Mouse (Mus musculus) erythroblast, adult 5-6 weeks (primary cell): ENCODE data around the gene Itga2b. TPM values are rescaled to one million over a fixed set of nuclear protein-coding genes. Genes with fewer than 3 reads are reported as not detected.
A peak's percentile ranks its signal among the peaks of the same experiment; 100 is the strongest.

Experiments used
- ATAC-seq: replicated peaks from 2 replicates; pipeline ENCODE4 v1.8.0; 2016; ENCODE audit warnings: moderate number of reproducible peaks, mild to moderate bottlenecking, moderate TSS enrichment, inconsistent platforms; ENCODE audit not compliant: poor library complexity, low FRiP score, severe bottlenecking
- total RNA-seq, 2 experiments: library from RNA; stranded (forward) in 1 of 2; stranded (reverse) in 1 of 2; fragments of 150-400 nt in 1 of 2; fragments of 200-764, 138-1000 nt in 1 of 2; gene quantifications; 2 replicates each; pipeline versions ENCODE4 v1.2.3 to v1.2.4; 2015 to 2017; ENCODE audit warnings: low replicate concordance in 2 of 2

Itga2b gene
- total RNA-seq (2015; ENCODE audit: low replicate concordance) (23.6 and 57.1 TPM in 2 replicates), total RNA-seq (2017; ENCODE audit: low replicate concordance) (73.1 and 99.5 TPM in 2 replicates)

DNA sequence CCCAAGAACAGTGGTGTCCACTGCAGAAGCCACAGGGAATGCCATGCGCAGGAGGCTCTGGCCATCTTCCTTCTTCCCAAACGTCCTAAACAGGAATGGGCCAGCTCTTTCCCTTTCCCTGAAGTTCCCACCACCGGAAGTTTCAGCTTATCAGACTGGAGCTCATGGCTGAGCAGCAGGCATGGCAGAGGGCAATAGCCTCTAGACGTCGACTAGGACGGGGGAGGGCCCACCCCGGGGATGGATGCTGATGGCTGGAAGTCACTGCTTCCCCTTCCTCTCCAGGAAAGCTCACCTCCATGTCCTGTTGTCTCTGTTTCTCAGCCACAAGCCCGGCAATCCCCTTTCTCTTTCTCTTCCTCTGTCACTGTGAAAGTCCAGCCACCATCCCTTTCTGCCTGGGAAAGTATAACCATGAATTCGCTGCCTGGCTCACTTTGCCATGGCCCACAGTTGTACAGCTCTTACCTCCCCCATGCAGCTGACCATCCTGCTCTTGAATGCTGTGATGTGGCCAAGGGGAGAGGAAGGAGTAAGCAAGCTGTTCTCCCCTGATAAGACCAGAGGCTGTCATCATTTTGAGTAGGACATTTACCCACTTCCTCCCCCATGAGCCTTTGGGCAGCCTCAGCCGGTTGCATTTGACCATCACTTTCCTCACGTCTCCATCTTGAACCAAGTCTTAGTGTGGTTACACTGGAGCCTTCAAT lies at the start of gene Itga2b:
Gene Itga2b, minus strand, starts transcription at position 475 of the 710 bp plus-strand sequence.
- peak; percentile 82 for ATAC-seq

DNA sequence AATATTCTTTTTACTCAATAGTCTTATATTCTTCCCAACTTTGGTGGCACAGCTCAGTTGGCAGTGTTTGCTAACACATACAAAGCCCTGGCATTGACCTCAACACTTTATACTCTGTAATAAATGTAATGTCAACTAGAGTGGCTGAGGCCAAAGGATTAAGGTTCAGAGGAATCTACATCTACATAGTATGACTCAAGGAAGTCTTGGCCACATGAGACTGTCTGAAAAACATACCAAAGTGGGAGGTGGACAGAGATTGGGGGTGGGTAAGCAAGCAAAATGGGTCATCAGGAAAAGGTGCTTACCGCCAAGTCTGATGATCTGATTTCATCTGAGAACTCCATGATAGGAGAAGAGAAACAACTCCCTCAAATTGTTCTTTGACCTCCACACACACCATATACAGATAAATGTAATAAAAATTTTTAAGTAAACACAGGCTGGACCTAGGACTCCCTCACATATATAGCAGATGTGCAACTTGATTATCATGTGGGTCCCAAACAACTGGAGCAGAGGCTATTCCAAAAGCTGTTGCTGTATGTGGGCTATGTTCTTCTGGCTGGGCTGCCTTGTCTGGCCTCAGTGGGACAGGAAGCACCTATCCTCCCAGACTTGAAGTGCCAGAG lies 45.0 kb upstream of the Itga2b start:
- ATAC-seq: no peak

DNA sequence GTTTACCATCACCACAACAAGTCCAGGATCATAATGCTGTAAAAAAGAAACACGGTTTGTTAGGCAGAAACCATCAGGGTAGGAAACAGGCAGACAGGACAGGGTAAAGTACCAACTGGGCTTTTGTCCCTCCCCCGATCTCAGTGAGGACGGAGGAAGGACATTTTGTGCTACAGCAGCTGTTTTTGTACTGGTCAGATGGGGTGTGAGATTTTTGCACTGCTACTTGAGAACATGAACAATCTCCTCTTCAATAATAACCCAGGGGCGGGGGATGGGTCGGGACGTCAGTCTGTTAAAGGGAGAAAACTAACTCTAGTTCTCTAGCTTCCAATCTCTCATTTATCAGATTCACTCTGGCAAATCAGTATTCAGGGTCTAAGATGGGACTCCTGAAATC lies 40.3 kb upstream of the Itga2b start:
- ATAC-seq: no peak

DNA sequence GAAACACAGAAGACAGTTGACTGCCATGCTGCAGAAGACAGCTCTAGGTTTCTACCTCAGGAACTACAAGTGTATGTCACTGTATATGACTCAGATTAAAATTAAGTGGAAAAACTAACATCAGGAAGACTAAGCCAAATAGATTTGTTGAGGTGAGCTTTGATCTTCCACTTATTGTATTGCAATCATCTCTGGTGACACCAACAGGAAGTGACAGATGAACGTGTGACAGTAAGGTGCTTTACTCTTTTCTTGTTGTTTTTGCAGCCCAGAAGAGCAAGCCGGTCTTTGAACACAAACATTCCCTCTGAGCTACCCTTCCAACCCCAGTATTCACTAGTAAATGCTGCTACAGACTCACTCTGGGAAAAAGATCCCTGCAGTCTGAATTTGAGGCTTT lies 26.8 kb upstream of the Itga2b start:
- no peak for ATAC-seq

GRCm38 (mm10) chr11:102496206-102496605 lies 26.3 kb upstream of the Itga2b start:
- ATAC-seq: no peak

GRCm38 (mm10) chr11:102495742-102496141 lies 25.8 kb upstream of the Itga2b start:
- ATAC-seq: no peak

GRCm38 (mm10) chr11:102495114-102495513 lies 25.2 kb upstream of the Itga2b start:
- ATAC-seq: no peak

DNA sequence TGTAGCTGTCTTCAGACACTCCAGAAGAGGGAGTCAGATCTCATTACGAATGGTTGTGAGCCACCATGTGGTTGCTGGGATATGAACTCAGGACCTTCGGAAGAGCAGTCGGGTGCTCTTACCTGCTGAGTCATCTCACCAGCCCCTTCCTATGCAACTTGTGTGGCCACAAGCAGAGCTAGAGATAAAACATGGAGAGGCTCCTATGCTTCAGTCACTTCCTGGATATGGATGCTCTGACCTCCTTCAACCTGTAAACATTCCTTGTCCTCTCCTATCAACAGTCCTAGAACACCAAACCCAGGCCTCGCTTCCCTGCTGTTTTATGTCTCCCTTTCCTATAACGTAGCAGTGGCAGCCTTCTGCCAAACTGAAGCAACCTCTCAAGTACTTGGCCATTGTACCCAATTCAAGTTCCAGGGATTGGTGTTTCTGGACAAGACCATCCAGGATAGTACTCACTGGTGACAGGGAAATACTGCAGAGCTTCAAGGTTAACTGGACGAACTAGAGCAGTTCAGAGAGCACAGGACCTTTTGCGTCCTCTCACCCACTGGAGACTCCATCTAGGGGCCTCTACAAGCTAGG lies 24.2 kb upstream of the Itga2b start:
- no peak for ATAC-seq

DNA sequence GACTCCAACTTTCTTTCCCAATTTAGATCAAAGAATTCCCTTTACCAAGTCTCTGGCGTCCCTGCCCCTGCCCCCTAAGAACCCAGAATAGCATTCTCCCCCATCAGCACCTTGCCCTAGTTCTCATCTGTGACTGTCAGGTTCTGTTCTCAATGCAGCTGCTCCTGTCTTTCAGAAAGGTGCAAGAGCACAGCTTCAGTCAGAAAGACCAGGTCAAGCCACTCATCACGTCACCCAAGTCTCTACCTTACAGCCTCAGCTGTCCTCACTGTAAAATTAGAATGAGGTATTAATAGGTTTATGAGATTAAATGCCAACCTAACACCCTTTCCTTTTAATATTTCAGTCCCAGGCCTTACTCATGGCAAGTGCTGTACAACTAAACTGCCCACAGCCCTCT lies 23.3 kb upstream of the Itga2b start:
- ATAC-seq: no peak

GRCm38 (mm10) chr11:102487901-102488300 lies 18.0 kb upstream of the Itga2b start:
- no peak for ATAC-seq

DNA sequence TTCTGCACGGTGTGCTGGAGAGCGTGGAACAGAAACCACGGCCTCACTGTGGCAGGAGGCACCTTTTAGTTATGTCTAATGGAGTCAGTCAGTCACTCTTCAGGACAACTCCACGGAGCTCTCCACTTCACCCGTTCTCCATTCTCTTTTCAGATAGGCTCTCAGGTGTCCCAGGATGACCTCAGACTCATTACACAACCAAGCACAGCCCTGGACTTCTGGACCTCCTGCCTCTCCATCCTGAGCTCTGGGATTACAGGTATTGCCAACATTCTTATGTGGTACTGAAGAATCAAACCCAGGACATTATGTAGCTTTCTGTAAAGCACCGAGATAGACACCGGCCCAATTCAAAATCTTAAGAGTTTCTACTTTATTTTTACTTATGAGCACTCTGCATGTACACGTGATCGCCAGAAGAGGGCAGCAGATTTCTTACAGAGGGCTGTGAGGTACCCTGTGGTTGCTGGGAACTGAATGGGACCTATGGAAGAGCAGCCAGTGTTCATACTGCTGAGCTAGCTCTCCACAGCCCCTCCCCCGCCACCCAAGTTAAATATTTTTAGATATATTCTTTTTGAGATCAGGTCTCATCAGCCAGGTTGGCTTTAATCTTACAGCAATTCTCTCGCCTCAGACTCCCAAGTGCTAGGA lies 16.9 kb upstream of the Itga2b start:
- peak; percentile 86 for ATAC-seq

GRCm38 (mm10) chr11:102481779-102482178 lies 11.9 kb upstream of the Itga2b start:
- no peak for ATAC-seq

GRCm38 (mm10) chr11:102480897-102481296 lies 11.0 kb upstream of the Itga2b start:
- ATAC-seq: no peak

DNA sequence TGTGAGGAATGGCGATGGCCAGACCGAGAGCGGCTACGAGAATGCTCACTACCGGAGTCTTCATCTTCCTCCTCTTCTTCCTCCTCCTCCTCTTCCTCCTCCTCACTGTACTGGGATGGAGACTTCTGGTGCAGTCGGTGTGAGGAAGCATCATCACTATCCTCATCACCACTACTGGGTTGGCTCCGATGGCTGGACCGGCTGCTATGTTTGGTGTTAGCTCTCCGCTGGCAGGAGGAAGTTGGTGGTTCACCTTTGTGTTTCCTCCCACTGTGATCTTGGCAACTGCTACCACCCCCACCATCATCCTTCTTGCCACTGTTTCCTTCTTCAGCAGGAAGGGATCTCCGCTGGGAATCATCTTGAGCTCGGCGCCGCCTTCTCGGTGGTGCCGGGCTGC lies 10.2 kb upstream of the Itga2b start:
- ATAC-seq: no peak

GRCm38 (mm10) chr11:102479581-102479980 lies 9.7 kb upstream of the Itga2b start:
- ATAC-seq: no peak

DNA sequence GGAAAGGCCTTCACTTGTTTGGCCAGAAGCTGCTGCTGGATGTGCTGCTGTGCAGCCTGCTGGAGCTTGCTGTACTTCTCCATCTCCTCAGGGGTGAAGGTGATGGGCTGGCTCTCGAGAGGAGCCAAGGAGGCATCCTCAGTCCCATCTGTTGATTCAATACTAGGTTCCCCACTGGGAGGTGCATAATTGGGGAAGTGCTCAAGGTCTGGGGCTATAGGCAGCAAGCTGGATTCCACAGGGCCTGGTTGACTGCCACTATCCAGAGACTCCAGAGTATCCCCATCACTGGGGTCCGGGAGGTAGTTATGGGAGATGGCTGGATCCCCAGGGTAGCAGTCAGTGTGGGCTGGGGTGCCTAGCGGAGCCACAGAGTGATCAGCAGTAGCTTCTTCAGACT lies 8.7 kb upstream of the Itga2b start:
- no peak for ATAC-seq

DNA sequence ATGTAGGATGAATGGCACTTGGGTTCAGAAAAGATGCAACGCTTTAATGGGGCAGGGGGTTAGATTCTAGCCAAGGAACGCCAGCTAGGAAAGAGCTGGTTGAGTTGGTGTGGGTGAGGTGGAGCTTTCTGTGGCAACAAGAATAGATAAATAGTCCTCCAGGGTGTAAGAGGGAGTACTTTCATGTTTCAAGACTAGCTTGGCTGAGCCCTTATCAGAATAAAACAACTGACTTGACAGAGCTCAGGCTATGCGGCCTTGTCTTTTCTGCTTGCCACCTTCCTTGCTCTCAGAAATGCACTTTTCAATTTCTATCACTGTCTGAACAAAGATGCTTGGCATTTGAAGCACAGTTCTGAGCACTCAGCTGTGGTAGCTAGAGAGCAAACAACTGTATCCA lies 5.1 kb upstream of the Itga2b start:
- ATAC-seq: no peak

DNA sequence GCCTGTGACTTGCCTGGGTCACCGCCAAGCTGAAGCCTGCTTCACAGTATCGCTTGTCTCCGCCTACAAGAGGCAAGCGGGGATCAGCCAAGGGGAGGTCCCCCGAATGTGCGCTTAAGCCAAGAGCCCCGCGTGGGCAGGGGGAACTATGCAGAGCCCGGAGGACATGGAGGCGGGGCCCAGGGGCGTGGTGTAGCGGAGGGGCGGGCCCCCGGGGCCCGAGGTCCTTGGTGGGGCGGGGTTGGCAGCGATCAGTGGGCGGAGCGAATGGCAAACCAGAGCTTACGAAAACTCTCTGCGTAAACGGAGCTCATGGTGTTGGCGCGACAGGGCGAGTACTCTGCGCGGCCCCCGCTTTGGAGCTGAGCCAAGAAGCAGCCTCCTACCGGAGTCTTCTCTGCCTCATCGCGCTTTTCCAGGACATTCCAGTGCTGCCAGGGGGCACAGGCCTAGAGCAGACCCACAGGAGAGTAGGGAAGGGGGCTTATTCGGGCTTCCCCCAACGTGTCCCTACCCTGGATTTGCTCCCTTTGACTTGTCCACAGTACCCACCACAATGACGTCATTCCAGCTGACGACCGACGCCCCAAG lies 2.8 kb downstream of the Itga2b start:
- peak; percentile 85 for ATAC-seq

DNA sequence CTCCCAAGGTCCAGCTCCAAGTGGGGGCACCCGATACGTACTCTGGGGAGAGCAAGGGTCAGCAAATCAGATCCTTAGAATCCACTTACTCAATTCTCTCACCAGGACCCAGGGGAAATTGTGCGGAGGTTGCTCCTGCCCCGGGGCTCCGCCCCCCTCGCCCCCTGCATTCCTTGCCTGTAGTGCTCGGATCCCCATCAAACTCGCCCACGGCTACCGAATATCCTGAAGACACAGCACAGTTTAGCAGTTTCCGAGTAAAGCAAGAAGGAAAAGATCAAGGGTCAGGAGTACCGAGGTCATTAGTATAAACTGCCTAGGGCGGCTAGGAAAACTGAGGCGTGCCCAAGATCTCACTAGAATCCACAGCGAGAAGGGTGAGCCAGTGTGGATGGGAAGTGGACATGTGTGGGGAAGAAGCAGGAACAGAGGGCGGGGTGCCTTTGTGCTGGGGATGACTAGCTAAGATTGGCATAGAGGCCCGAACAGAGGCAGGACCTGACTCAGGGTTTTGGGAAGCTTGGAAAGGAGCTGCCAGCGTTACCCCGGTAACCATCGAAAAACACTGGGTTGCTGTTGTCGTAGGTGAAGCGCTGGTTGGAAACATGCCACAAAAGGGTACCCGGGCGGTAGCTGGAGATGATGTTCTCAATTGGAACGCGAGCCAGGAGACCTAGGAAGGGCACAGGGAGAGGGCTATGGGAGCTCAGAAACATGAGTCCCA lies 4.0 kb downstream of the Itga2b start:
- no peak for ATAC-seq

- no peak for ATAC-seq
These were observed 5.0 kb downstream of the Itga2b start for GRCm38 (mm10) chr11:102464901-102465300.
